Mouse (Mus musculus) lung, embryonic 14.5 days (tissue): ENCODE results near the gene Ltbp1. TPM values are rescaled to one million over a fixed set of nuclear protein-coding genes. Genes with fewer than 3 reads are reported as not detected.

Experiments
- ATAC-seq: fragments of 200-750 bp; cut with Nextera tagmentation; 2 replicates; pipeline ENCODE4 v1.8.0; 2017; ENCODE audit warnings: mild to moderate bottlenecking, moderate TSS enrichment, moderate library complexity; ENCODE audit not compliant: insufficient read depth
- DNase-seq: peaks from one replicate; pipeline ENCODE4 v3.0.0-alpha.2; 2015
- H3K27ac ChIP-seq: fragments of 300-500 bp; sonication (generic); 2 replicates; pipeline ENCODE4 v1.5.1; 2014; ENCODE audit warnings: low read depth, mild to moderate bottlenecking, moderate library complexity
- H3K27me3 ChIP-seq: fragments of 300-500 bp; sonication (generic); 2 replicates; pipeline ENCODE4 v1.6.1; 2014; ENCODE audit warnings: low read length, control low read depth; ENCODE audit not compliant: insufficient read depth
- H3K36me3 ChIP-seq: fragments of 300-500 bp; sonication (generic); 2 replicates; pipeline ENCODE4 v1.6.1; 2014; ENCODE audit warnings: control low read depth; ENCODE audit not compliant: insufficient read depth
- H3K4me1 ChIP-seq: fragments of 300-500 bp; sonication (generic); 2 replicates; pipeline ENCODE4 v1.6.1; 2014; ENCODE audit warnings: antibody characterized with exemption, control low read depth; ENCODE audit not compliant: insufficient read depth
- H3K4me2 ChIP-seq: fragments of 300-500 bp; sonication (generic); 2 replicates; pipeline ENCODE4 v1.6.1; 2014; ENCODE audit warnings: mild to moderate bottlenecking
- H3K4me3 ChIP-seq: fragments of 300-500 bp; sonication (generic); 2 replicates; pipeline ENCODE4 v1.5.1; 2014; ENCODE audit warnings: low read depth, low read length
- H3K9ac ChIP-seq: fragments of 300-500 bp; sonication (generic); 2 replicates; pipeline ENCODE4 v1.6.1; 2014
- H3K9me3 ChIP-seq: fragments of 300-500 bp; sonication (generic); 2 replicates; pipeline ENCODE4 v1.6.1; 2016; ENCODE audit warnings: low read depth, low read length, control low read depth
- CTCF ChIP-seq: IDR thresholded peaks from 2 replicates; pipeline ENCODE4 v1.5.1; 2016; ENCODE audit warnings: antibody characterized with exemption, low read depth
- whole genome bisulfite sequencing: fragments of 180-500 bp; shearing (Covaris S2); extraction: QIAGEN DNeasy Blood & Tissue Kit; methylation state at CpG from one replicate; pipeline ENCODE4 v1.1.7; 2014; 5-methylcytosine and 5-hydroxymethylcytosine counted together
- polyA plus RNA-seq: library from polyadenylated mRNA; unstranded; fragments of >200 nt; fragmentation: Nextera tagmentation; extraction: Ambion mirVana; gene quantifications from 2 replicates; pipeline ENCODE4 v1.2.1, GENCODE M21; 2014

Ltbp1 gene
- polyA plus RNA-seq, 1 experiment from 2014 or later = 33.8 TPM

DNA sequence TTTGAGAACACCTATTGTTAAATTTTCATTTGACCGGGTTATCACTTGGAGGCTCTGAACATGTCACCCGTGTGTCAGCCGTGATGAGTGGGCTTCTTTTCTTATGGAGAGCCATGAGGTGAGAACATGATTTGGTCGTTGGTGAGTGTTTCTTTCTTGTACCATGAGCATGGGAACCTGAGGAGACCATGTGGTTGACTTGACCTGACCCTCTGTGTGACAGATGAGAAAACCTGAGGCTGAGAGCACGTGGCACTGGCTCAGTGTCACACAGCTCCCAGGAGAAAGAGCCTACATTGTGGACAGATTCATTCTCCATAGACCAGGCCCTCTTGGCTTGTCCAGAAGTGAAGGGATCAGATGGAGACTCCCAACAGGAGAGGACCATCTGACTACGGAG lies 31.5 kb downstream of the Ltbp1 start:
- Histone ChIP-seq H3K4me2 (no peak overlapping the region), H3K27me3 (no peaks in the 10 kb centered on the region), H3K36me3 (no peaks in the 10 kb centered on the region), H3K9me3 (no peaks in the 10 kb centered on the region), H3K4me1 (no peaks in the 10 kb centered on the region), H3K27ac (no peak overlapping the region), H3K9ac (no peak overlapping the region), H3K4me3 (no peak overlapping the region)
- no peak for ATAC-seq
- DNase-seq = no peak
- 68% methylated on average over 6 of the region's 6 CpGs for WGBS
- no peak for TF ChIP-seq CTCF

DNA sequence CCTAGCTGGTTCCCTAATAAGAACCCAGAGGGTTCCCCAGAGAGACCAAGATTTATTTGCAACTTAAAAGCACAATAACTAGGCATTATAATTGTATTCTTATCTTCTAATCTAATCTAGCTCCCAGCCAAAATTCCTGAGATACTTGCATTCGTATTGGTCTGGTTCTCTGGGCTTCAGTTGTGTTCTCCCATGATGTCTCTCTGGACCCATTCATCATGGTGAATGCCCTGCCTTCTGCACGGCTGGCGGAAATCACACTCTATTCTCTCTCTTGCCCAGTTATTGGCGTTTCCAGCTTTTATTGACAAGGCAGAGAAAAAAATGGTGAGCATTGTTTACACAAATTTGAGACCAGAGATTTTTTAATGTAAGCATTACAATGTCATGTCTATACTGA lies 33.6 kb downstream of the Ltbp1 start:
- Histone ChIP-seq H3K27ac (no peak overlapping the region), H3K4me2 (no peak overlapping the region), H3K36me3 (no peaks in the 10 kb centered on the region), H3K4me3 (no peak overlapping the region), H3K9ac (no peak overlapping the region), H3K27me3 (no peaks in the 10 kb centered on the region), H3K9me3 (no peaks in the 10 kb centered on the region), H3K4me1 (no peaks in the 10 kb centered on the region)
- no peak for TF ChIP-seq CTCF
- WGBS = 64% methylated on average over 4 of the region's 4 CpGs
- ATAC-seq = no peak
- no peak for DNase-seq

DNA sequence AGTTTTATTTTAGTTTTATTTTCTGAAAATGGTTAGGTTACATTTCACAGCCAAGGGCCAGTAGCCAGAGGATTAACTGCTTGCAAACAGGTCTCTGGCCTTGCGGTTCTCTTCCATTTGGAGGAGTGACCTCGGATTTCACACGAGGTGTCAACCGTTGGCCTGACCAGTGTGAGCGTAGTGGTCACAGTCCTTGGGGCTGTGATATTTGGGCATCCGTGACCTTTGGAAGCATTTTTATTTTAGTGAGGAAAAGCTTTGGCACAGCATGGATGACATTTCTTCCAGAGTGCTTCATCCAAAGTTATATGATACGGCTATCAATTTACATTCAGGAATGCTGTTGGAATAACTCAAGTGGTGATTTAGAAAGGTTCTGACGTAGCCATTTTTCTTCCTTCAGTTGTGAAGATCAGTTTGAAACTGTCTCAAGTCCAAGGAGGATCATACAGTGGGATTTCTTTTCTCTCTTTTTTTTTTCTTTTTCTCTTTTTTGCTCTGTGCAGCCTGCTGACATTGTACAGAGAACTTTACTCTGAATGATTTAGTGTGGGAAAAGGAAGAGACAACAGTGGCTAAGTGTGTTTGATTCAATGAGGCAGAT lies 44.1 kb downstream of the Ltbp1 start:
- no peaks in the 10 kb centered on the region for H3K4me1 ChIP-seq
- DNase-seq = no peak
- WGBS = 71% methylated on average over 8 of the region's 8 CpGs
- no peaks in the 10 kb centered on the region; the same call in 1 of the 2 replicates for H3K9me3 ChIP-seq
- no peak overlapping the region for H3K9ac ChIP-seq
- no peaks in the 10 kb centered on the region for H3K27me3 ChIP-seq
- H3K4me2 ChIP-seq = no peak overlapping the region
- ATAC-seq = no peak
- H3K27ac ChIP-seq = no peak overlapping the region
- TF ChIP-seq CTCF = no peak
- H3K4me3 ChIP-seq = no peak overlapping the region
- H3K36me3 ChIP-seq = no peaks in the 10 kb centered on the region

DNA sequence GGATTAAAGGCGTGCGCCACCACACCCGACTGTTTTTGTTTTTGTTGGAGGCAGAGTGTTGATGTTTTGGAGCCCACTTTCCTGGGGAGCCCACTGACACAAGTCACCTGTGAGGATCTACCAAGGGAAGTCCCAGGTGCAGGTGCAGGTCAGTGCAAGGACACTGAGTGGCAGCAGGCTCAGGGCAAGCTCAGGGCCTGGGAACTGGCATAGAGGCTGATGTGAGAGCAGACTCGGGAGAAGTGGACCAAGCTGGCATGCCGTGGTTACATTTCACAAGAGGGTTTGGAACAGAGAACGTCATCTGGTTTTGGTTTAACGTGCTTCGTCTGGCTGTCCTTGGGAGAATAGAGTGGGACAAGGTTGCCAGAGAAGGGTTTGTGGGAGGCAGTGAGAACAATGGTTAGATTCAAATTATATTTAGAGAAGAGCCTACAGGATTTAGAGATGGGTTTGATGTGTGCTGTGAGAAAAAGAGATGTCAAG lies 46.1 kb downstream of the Ltbp1 start:
- Histone ChIP-seq H3K36me3 (no peaks in the 10 kb centered on the region), H3K9ac (no peak overlapping the region), H3K4me2 (no peak overlapping the region), H3K9me3 (no peaks in the 10 kb centered on the region), H3K27ac (no peak overlapping the region), H3K4me3 (no peak overlapping the region), H3K27me3 (no peaks in the 10 kb centered on the region), H3K4me1 (no peaks in the 10 kb centered on the region)
- no peak for ATAC-seq
- 89% methylated on average over 8 of the region's 8 CpGs for WGBS
- TF ChIP-seq CTCF = no peak
- no peak for DNase-seq

DNA sequence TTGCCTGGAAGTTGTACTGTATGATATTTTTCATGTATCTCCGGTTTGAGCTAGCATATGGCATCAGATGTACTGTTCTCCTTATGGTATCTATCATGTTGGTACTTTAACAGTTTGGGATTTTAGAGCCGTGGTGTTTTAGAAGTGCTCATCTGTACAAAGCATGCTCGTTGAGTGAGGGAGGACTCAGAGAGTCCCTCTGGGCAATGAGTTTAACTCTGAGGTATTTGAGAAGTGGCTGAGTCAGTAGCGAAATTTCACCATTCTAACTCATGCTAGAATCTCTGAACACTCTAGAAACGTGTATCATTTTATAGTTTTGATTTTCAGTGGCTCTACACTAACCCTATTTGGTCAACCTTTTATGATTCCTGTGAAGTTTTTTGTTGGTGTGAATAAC lies 49.9 kb downstream of the Ltbp1 start:
- H3K4me2 ChIP-seq = no peak overlapping the region

GRCm38 (mm10) chr17:75055961-75056360 lies 50.6 kb downstream of the Ltbp1 start:
- Histone ChIP-seq H3K36me3 (no peaks in the 10 kb centered on the region), H3K4me3 (no peak overlapping the region), H3K4me1 (no peaks in the 10 kb centered on the region; the same call in 1 of the 2 replicates), H3K27me3 (no peaks in the 10 kb centered on the region), H3K27ac (no peak overlapping the region), H3K9me3 (no peaks in the 10 kb centered on the region), H3K9ac (no peak overlapping the region), H3K4me2 (no peak overlapping the region)
- DNase-seq = no peak
- 83% methylated on average over 6 of the region's 6 CpGs for WGBS
- no peak for ATAC-seq
- TF ChIP-seq CTCF = no peak

More for the DNA sequence above, 49.9 kb downstream of the Ltbp1 start:
- Histone ChIP-seq H3K4me1 (no peaks in the 10 kb centered on the region; the same call in 1 of the 2 replicates), H3K36me3 (no peaks in the 10 kb centered on the region), H3K9me3 (no peaks in the 10 kb centered on the region), H3K27ac (no peak overlapping the region), H3K4me3 (no peak overlapping the region), H3K27me3 (no peaks in the 10 kb centered on the region), H3K9ac (no peak overlapping the region)
- DNase-seq (no peak), ATAC-seq (no peak)
- no peak for TF ChIP-seq CTCF
- 74% methylated on average over 5 of the region's 5 CpGs for WGBS

- no peak for TF ChIP-seq CTCF
- Histone ChIP-seq H3K27ac (no peak overlapping the region), H3K27me3 (no peaks in the 10 kb centered on the region), H3K9me3 (no peaks in the 10 kb centered on the region), H3K36me3 (no peaks in the 10 kb centered on the region), H3K9ac (no peak overlapping the region), H3K4me1 (no peaks in the 10 kb centered on the region; the same call in 1 of the 2 replicates), H3K4me2 (no peak overlapping the region), H3K4me3 (no peak overlapping the region)
- WGBS = 28% methylated on average over 8 of the region's 8 CpGs
- DNase-seq (no peak), ATAC-seq (no peak)
Observed at GRCm38 (mm10) chr17:75056631-75057030, 51.3 kb downstream of the Ltbp1 start.

DNA sequence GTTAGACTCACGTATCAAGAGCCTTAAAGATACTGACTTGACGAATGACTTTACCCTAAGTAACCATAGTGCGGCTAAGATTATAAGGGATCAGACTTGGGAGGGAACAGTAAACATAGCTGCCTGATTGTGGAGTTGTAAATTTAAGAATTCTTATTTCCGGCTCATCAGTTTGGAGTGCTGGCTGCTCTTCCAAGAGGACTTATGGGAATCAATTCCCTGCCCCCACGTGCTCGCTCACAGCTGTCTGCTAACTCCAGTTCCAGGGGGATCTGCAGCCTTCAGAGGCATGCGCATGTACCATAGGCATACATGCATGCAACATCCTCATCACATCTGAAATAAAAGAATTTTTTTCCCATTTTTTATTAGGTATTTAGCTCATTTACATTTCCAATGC lies 61.0 kb downstream of the Ltbp1 start:
- WGBS = 66% methylated on average over 7 of the region's 7 CpGs

More for the DNA sequence above, 61.0 kb downstream of the Ltbp1 start:
- no peak overlapping the region for H3K9ac ChIP-seq
- H3K27me3 ChIP-seq = no peaks in the 10 kb centered on the region
- DNase-seq (no peak), ATAC-seq (no peak)
- no peak overlapping the region for H3K4me2 ChIP-seq
- TF ChIP-seq CTCF = no peak
- H3K9me3 ChIP-seq = no peaks in the 10 kb centered on the region
- H3K4me3 ChIP-seq = no peak overlapping the region
- no peak overlapping the region for H3K27ac ChIP-seq
- no peaks in the 10 kb centered on the region for H3K36me3 ChIP-seq
- peaks cover 3% of the 10 kb centered on the region; the same call in 1 of the 2 replicates for H3K4me1 ChIP-seq
